Mouse (Mus musculus) E14TG2a.4 (cell line): ENCODE data around the gene Schip1.

Experiments
- CTCF ChIP-seq: conservative IDR thresholded peaks from 2 replicates; pipeline ENCODE4 v1.5.1; 2014; ENCODE audit warnings: low read length
- POU5F1 ChIP-seq: IDR thresholded peaks from 2 replicates; pipeline ENCODE4 v1.6.1; 2014; ENCODE audit warnings: low read length, borderline replicate concordance

GRCm38 (mm10) chr3:68246154-68246553 lies 181.6 kb downstream of the Schip1 start:
- TF ChIP-seq CTCF (no peak), POU5F1 (no peak)
